Mouse (Mus musculus) ovary, postnatal 10 days (tissue): Measurements from ENCODE around the gene Ubr2.

Experiments
- DNase-seq: peaks from one replicate; pipeline ENCODE4 v3.0.0; 2022; ENCODE audit warnings: low spot score

The Ubr2 gene

DNA sequence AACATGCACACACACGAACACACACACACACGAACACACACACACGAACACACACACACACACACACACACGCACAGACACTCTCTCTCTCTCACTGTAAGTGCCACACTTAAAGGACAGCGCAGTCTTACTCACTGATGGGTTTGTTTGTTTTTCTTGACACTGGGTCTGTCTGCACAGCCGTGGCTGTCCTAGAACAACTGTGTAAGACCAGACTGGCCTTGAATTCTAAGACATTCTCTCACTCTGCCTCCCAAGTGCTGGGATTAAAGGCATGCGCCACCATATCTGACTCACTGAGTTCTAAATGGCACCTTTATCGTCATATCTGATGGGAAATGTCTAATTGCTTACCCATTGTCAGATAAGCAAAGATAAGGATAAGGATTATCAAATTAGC lies 7.1 kb downstream of the Ubr2 start:
- no peak for DNase-seq

DNA sequence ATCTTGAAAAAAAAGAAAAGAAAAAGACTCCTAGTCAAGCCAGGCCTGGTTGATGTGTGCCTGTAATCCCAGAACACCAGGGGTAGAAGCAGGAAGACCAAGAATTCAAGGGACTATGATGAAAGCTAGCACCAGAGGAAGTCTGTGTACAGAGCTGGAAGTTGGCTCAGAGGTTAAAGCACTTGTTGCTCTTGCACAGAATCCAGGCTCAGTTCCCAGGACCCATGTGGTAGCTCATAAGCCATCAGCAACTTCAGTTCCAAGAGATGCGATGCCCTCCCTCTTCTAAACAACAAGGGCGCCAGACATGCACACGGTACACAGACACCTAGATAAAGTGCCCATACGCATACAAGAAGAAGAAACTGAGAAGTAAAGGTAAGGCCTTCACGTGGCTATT lies 8.0 kb downstream of the Ubr2 start:
- DNase-seq: no peak

DNA sequence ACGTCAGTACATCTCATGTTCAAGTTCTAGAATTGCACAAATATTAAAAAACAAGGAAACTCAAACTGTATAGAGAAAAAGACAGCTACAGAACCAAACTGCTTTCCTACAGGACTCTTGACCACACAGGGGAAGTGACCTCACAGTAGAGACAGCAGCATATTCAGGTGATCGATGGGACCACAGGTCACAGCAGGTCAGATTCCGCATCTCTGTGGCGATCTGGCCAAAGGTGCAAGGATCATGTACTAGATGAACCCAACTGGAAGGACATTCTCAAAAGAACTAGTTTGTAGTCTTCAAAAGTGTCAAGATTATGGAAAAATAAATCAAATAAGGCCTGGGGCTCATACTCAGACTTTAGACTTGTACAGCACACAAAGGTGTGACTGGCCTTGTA lies 11.5 kb downstream of the Ubr2 start:
- DNase-seq: no peak

DNA sequence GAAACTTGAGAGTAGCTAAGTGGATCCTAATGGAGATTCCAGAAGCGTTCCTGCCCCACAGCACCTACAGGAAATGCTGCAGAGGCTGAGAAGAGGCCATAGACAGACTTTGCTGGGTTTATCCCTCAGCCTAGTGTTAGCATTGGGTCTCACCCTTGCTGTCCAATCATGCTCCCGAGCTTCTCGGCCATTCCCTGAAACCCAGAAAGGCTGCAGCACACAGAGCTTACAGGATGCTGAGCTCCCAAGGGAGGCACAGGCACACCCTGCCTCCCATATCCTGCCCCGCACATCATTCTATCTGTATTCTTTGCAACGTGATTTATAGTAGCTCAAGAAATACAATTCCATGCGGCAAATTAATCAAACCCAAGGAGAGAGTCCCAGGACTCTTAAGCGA lies 13.9 kb downstream of the Ubr2 start:
- DNase-seq: no peak

DNA sequence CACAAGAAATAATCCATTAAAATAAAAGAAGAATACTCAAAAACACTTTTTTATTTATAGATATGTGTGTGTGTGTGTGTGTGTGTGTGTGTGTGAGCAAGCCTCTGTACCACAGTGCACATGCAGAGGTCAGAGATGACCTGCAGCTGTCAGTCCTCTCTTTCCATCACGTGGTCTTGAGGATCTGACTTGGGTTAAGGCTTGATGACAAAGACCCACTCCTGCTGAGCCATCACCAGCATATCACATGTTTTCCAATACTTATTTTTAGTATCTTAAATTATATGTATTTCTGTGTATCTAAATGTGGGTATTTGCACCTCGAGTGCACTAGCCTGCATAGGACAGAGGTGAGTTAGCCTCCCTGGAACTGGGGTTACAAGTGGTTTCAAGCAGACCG lies 14.7 kb downstream of the Ubr2 start:
- no peak for DNase-seq

DNA sequence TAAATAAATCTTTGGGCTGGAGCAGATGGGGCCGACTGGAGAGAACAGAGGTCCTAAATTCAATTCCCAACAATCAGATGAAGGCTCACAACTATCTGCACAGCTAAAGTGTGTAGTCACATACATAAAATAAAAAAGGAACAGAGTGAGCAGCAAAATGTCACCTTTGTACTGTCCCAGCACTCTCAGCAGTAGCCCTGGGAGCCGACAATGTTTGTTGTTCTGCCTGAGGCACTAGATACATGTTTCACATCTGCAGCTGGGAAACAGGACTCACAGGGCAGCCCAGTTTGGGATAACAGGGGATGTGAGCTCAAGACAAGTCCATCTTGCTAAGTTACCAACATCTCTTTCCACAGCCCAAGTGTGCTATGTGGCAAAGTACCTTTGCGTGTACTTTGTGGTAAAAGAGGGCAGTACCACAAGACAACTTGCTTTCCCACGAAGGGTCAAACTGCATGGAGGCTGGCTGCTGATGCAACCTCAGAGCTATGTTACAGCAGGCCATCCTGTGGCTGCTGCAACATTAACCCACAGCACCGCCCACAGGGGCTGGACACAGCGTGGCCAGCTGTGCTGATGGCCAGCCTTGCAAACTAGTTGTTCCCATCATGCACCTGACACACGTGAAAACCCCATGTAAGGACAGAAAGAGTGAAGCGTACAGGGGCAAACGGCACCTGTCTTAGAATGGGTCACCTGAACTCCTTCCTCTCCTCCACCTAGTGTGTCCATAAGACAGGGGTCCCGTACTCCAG lies 15.5 kb downstream of the Ubr2 start:
- no peak for DNase-seq

DNA sequence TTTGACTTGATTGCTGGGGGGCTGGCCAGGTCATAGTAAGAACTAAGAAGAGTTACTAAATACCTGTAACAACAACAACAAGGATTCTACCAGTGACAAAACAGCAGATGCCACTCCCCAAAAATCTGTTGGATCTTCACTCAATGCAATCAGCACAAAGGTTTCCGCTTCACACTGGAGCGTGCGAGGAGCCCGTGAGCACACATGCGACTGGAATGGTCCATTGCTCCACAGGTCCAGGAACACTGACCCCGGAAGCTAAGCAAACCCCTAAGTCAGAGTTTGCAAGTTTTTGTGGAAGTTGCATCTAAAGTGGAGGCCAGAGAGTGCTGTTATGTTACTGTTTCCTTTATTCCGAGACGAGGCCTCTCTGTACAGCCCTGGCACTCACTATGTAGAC lies 16.7 kb downstream of the Ubr2 start:
- DNase-seq: no peak

DNA sequence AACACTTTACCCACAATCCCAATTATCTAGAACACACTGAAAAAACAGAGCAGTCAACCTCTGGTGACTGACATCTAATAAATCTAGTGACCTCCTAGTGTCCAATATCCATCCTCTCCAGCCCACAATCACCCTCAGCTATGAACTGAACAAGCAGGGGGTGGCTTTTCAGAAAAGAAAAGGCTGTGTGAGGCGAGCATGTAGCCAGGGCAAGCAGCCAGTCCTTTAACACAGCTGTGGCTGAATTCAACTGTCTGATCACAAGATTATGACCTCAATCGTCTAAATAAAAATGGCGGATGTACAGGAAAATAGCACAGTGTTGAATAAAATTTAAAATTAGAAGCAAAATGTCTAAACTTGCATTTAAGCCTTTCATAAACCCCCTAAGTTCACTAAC lies 22.7 kb downstream of the Ubr2 start:
- no peak for DNase-seq

DNA sequence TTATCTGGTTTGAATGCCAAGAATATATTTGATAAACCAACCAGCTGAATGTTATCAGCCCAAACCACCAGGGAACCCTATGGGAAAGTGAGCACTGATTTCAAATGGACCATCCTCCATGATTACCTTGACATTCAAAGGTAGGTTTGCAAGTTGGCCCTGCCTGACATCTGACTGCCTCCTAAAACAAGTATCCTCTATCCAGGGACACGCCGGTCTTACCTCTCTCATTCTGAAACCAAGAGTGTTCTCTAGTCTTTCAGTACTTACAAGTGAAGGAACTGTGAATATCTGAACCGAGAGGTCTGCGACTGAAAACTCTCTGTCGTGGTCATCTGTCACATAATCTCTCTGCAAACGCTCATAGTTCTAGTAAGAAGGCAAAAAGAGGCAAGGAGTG lies 30.3 kb downstream of the Ubr2 start:
- no peak for DNase-seq

DNA sequence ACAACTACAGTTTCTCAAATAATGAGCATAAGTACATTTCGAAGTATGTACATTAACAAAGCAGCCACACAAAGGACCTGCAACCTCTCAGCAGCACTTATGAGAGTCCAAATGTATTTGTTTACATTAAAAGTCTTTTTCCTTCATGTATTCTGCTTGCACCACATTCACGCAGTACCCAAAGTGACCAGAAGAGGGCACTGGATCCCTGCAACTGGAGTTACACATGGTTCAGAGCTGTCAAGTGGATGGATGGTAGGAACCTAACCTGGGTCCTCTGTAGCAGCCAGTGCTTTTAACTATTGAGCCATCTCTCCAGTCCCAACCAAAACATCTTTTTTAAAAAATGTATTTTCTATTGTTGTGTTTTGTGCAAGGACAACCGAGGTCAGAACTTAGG lies 35.2 kb downstream of the Ubr2 start:
- peak; percentile 11 for DNase-seq

DNA sequence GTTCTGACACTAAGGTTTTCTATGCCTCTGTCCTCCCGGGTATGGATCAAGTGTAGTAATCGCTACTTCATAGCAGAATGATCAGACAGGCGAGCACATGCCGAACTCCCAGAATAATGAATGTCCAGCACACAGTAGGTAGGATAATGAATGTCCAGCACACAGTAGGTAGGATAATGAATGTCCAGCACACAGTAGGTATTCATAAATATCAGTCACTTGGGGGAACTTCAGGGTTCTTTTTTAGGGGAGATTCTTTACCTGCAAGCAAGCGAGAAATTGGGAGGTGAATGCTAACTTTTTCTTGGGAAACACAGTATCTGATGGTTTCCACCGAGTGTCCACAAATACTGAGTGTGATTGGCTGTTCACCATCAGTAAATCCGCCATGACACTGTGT lies 37.8 kb downstream of the Ubr2 start:
- DNase-seq: no peak

DNA sequence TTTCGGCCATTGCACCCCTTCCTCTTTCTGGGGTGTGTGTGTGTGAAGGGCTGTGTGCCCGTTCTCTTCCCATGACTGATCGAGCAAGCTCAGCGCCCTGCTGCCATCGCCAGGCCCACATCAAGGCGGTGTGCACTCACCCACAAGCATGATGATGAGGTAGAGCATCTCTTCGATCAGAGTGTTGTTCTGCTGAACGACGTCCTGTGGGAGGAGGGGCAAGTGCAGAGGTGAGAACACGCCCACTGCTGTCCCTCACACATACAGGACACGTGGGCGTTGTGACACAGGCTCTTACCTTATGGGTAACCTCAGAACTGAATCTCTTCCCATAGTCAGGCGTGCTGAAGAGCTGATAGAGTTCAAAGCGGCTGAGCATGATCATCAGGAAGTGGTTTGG lies 43.5 kb downstream of the Ubr2 start:
- DNase-seq: no peak

DNA sequence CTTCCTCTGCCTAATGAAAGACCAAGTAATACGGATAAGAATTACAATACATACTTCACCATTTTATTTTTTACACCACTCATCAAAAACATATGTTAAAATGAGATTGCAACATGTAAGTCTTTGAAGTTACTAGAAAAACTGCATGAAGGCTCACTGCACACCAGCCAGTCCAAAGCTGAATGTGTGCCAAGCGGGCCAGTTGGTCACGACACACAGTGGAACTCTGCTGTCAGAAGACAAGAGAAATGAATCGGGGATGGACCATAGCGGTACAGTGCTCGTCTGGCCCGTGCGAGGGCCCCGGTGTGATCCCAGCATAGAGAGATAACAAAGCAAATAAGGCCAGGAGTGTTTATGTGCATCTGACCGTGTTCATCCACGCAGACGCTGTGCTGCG lies 47.2 kb downstream of the Ubr2 start:
- DNase-seq: no peak

DNA sequence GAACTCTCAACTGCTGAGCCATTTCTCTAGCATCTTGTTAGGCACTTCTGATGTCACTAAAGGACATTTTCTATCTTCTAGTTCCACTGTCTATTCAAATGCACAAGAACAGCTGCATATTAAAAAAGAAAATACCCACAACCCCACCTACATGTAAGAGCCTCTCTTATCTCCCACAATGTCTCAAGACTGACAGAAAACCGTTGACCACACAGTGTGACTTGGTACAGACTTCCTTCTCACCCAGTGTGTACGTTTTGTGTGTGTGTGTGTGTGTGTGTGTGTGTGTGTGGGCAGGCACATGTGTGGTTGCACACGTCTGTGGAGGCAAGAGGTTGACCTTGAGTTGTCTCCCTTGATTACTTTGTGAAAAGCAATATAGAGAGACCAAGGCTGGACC lies 48.2 kb downstream of the Ubr2 start:
- no peak for DNase-seq

DNA sequence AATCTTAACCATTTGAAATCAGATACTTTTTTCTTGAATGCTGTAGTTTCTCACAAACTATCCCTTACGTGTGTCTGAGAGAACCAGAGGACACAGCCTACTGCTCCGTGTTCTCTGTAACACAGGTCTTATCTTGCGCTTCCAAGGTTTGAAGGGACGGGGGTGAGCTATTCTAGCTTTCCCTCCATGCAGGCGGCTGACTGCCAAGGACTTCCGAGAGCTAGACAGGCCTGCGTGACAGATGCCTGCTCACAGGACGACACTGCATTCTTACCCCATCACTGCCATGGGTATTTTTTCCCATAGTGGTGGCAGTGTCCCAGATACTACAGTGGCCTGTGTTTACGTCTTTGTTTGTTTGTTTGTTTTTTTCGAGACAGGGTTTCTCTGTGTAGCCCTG lies 50.1 kb downstream of the Ubr2 start:
- DNase-seq: no peak

DNA sequence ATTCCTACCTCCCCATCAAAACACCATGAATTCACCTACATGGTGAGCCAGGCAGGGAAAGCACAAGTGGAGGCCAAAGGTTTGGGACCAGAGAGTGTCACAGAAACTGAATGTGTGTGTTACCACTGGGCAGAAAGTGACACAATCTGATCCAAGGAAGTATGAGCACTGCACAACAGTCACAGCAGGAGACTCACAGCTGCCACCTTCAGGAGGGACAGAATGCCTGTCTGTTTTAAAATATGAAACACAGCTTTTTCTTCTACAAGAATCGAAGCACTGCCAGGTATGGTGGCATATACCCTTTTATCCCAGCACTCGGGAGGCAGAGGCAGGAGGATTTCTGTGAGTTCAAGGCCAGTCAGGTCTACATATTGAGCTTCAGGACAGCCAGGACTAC lies 52.3 kb downstream of the Ubr2 start:
- DNase-seq: no peak

DNA sequence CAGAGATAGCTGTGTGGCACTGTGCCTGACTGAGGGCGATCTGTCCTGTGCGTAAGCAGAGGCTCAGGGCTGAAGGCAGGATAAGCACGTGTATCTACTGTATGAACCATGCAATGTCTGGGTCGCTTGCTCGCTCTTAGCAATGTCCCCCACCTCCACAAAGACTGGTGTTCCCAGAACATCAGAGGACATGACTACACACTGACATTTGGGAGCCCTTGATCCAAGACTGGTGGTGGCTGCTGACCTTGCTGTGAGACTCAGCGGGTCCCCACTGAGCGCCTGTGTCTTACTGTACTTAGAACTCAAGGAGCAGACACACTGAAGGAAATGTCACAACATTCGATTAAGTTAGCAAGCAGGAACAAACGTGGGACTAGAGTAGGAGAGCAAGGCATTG lies 64.1 kb downstream of the Ubr2 start:
- no peak for DNase-seq

DNA sequence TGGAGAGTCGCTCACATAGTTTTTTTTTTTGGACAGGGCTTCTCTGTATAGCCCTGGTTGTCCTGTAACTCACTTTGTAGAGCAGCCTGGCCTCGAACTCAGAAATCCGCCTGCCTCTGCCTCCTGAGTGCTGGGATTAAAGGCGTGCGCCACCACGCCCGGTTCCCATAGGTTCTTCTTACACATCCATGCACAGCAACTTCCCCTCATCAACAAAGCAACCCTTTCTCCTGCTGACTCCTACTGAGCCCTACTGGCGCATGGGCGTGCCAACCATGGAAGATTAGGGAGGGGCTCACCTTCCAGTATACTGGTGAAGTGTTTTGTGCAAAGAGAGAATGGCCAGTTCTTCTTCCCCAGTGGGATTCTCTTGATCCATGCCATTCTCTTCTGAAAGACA lies 67.9 kb downstream of the Ubr2 start:
- no peak for DNase-seq

DNA sequence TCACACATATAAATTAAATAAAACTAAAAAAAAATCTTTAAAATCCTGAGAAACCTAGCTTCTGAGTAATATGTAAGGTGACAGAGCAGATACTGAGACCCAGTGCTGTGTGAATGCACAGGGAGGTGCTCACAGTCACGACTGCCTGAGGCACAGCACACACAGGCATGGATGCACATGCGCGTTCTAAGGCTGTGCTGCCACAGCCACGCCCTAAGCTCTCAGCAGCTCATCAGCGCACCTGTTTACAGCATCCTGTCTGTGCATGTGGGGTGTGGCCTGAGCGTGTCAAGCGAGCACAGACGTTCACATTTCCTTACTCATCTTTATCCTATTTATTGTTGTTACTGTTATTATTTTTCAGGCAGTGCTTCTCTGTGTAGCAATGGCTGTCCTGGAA lies 69.9 kb downstream of the Ubr2 start:
- no peak for DNase-seq

DNA sequence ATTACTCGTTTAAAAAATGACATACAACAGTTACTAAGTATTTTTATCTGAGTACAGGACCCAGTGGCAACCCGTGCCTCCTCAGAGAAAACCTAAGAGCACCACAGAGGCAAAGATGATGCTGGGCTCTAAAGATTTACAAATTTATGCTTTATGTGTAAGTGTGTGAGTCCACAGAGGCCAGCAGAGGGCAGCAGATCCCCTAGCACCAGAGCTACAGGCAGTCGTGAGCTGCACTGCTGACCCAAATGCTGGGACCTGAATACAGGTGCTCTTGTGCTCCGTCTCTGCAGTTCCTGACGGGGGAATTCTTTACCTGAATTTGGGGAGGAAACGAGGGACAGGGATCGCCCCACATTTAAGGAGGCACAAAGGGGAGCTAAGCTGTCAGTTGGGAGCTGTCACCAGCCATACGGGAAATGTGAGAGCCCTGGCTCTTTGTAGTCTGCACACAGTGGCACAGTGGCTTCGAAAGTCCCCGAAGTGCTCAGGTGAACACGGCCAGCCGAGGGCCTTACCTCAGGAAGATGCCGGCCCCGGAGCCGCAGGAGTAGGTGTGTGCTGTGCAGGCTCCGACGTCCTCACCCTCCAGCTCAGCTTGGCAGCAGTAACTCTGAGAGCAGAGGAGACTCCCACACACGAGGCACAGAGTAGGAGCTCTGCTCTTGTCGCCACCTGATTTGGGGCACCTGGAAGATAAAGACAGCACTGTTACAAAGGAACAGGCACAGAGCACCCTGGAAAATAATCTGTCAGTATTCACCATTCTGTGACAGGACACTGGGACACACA lies 76.6 kb downstream of the Ubr2 start:
- no peak for DNase-seq

DNA sequence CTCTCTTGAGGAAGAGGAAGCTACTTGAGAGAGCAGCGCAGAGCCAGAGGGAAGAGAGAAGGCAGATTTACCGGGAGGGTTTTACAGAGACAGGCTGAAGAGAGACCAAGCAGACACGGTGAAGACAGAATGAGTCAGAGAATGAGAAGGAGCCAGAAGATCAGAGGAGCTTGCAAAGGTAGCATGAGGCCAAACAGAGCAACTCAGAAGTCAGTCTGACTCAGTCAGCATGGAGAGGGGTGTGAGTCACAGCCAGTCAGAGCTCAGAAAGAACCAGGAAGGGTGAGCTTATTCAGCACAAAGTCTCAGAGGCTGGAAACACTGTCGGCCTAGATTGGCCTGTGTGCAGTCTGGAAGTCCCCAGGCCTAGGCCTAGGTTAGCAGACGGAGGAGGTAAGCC lies 77.4 kb downstream of the Ubr2 start:
- no peak for DNase-seq

DNA sequence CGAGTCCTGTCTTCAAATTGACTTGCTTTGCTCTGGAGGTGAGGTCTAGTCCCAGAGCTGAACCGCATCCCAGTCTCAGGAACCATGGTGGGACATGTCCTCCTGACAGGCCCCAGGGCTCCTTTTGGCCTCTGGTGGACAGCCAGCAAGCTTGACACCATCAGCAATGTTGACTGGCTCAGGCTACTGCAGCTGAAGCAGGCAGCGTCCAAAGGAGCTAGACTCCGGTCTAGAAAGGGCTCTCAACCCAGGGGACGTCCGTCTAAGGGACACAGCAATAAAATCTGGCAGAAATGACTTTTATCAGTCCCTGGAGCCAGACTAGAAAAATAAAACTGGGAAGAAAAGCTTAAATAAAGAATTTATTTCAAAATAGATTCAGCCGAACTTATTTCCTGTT lies 80.5 kb downstream of the Ubr2 start:
- DNase-seq: no peak

DNA sequence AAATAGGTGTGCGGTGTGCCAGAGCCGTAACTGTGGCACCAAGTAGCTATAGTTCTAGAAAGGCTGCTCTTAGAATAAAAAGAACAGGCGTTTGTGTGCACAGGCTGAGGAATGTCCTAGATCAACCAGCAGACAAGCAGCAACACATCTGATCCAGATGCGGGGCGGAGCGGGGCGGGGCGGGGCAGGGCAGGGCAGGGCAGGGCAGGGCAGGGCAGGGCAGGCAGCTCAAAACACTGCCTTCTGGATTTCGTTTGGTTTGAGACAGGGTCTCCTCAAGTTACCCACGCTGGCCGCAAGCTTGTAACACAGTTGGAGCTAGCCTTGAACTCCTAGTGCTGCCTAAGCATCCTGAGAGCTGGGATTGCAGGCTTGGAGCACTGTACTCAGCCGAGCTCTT lies 81.1 kb downstream of the Ubr2 start:
- no peak for DNase-seq

DNA sequence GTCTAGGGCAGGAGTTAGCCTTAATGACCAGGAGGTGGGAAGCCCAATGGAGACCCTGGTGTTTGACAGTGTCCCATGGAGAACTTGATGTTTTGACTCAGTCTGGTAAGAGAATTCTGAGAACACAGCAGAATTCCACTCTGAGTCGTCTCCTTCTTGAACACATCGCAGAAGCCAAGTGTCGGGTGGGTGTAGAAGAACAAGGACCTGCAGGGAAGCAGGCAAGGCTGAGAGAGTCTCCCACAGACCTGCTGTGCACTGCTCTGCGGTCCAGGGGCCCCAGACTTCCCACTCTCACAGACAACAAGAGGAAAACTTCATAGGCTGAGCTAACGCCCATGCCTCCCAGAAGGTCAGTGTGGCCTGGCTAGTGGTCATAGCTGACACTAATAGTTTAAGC lies 82.6 kb downstream of the Ubr2 start:
- no peak for DNase-seq
